Mouse (Mus musculus) embryonic fibroblast, embryonic 13.5 days (primary cell): ENCODE measurements around the gene Naalad2.

Source experiments
- CTCF ChIP-seq: IDR thresholded peaks from 2 replicates; pipeline ENCODE4 v1.5.1; 2011; ENCODE audit warnings: mild to moderate bottlenecking, control low read depth, low read length, moderate library complexity, borderline replicate concordance; ENCODE audit not compliant: insufficient read depth
- POLR2A ChIP-seq: IDR thresholded peaks from 2 replicates; pipeline ENCODE4 v1.6.1; 2011; ENCODE audit warnings: low read depth, mild to moderate bottlenecking, control low read depth, low read length, moderate library complexity

DNA sequence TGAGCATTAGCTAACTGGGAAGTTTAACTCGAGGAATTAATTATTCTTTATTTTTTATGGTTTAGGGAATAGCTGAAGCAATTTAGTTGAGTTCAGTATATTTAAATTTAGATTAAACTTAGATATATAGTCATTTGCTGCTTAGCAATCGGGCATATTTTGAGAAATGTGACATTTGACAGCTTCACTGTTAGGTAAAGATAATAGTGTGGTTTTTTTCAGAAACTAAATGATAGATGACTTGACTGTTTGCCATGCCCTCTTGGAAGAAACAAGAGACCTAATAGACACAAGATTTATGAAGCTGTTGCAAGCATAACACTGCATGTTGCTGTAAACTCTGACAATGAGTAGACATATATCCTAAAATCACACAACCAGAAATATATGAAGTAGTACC lies 126.0 kb downstream of the Naalad2 start:
- TF ChIP-seq POLR2A (no peak), CTCF (no peak)
